Comparison of ENCODE assay signal across 8 mouse cellular contexts in genomic region chr10:71347509-71347949, GRCm38 (mm10). TPM values are rescaled to one million over a fixed set of nuclear protein-coding genes. Genes with fewer than 3 reads are reported as not detected.
A peak's percentile ranks its signal among the peaks of the same experiment; 100 is the strongest.
DNase-seq lines count a peak whose midpoint lies in the region; ATAC-seq lines count a peak whose summit lies in the region.

Gene Ipmk (plus strand): TSS chr10:71347763.

- intact Hi-C loops in gastrocnemius, postnatal 14 days (cut with DNase I; ENCODE audit: low total_unique reads), result no loop called here
- intact Hi-C loops in left cerebral cortex, postnatal 10 days (cut with DNase I), result no loop called here

- ATAC-seq in inflammation-experienced regulatory T-cells, adult 6 months, result peak; percentile 62
- ATAC-seq in megakaryocyte-erythroid progenitor cell, adult 5-6 weeks (replicated peaks; ENCODE audit: low FRiP score, low TSS enrichment, poor library complexity, severe bottlenecking), result peak; percentile 64

- DNase-seq in adipocyte (ENCODE audit: low spot score), result peak; percentile 98
- peak; percentile 99 for DNase-seq in embryo, embryonic 10 days (ENCODE audit: low spot score)
- peak; percentile 100 for DNase-seq in gastrocnemius, postnatal 14 days
- peak; percentile 98 to 99 for DNase-seq in left cerebral cortex, postnatal 10 days (ENCODE audit: extremely low spot score in 1 of 2, low spot score in 2 of 2)
- DNase-seq in right cerebral cortex, postnatal 25 days, result peak; percentile 99
- DNase-seq in urinary bladder, postnatal 4 days (ENCODE audit: low spot score in 2 of 2), result peak; percentile 97 to 99

RNA-seq across cellular contexts. Expression of gene Ipmk, which starts in this region (rescaled TPM):
- total RNA-seq in gastrocnemius, postnatal 14 days (2021), result 10 to 100 TPM; 10.8 to 11.8 TPM
- 1 to 10 TPM; 3.3 to 5.9 (median 5.4) TPM for polyA plus RNA-seq in inflammation-experienced regulatory T-cells, adult 6 months (2017; shearing (Covaris generic))
- total RNA-seq in left cerebral cortex, postnatal 10 days (2021), result 10 to 100 TPM; 32.1 to 34.7 TPM
- 26.2 and 37.2 TPM in 2 replicates for total RNA-seq in megakaryocyte-erythroid progenitor cell, adult 5-6 weeks (2014; fragmentation: Nextera tagmentation)
- total RNA-seq in megakaryocyte-erythroid progenitor cell, adult 5-6 weeks (2017), result 42.3 and 49.0 TPM in 2 replicates

Comparison
In these comparisons a context has a peak if more than half of its experiments do, and no peak if none do; other contexts are left out.
1. Peak in every context shown above with its lines: DNase-seq and ATAC-seq.